Mouse (Mus musculus) layer of hippocampus, adult 2 months (tissue): ENCODE measurements at regions not wholly inside any gene's neighbourhood (a gene's known extent, or its start where the extent isn't known, plus 50 kb on each side); places are given as distances from the start of the nearest gene placed in this dataset.

Source experiments
- DNase-seq, 2 experiments: peaks; one replicate each; pipeline ENCODE4 v3.0.0; 2022; ENCODE audit warnings: low spot score in 2 of 2
- H3K27ac ChIP-seq: fragments of 200-600 bp; 2 replicates; pipeline ENCODE4 v1.8.1; 2022
- H3K4me3 ChIP-seq: fragments of 200-600 bp; 2 replicates; pipeline ENCODE4 v1.8.1; 2022; ENCODE audit warnings: mild to moderate bottlenecking
- CTCF ChIP-seq: fragments of 200-600 bp; conservative IDR thresholded peaks from 2 replicates; pipeline ENCODE4 v1.8.1; 2022; ENCODE audit warnings: antibody characterized with exemption, mild to moderate bottlenecking, moderate library complexity

DNA sequence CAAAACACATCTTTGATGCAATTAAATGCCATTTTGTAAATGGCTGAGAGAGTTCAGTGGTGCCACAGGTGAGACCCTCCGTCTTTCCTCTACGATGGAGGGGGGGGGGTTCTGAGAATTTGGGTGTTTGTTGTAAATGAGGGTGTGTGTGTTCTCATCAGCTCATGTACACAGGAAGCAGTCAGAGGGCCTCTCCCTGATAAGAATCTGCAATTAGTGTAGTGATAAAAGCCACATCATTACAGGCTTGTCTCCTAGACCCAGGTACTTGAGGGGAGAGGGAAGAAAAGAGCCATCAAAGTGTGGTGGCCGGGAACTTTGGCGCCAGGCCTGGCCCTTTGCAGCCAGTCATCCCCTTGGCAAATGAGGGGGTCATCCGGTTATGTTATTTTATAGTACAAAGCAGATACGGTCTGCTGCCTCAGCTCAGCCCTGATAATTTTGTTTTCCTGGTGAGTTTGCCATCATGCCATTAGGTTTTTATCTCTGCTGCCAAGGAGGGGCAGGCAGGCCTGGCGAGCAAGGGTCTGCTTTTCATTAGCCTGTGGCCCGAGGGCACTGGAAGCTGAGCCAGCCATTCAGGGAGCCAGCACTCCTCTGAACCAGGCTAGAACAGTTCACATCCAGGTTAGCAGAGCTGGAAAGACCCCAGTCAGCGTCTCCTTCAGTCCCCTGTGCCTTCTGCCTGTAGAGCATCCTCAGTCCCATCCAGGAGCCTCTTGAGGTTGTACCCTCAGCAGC is 59.7 kb downstream of the H2al1j start:
- H3K4me3 ChIP-seq: no peak overlapping the region
- no peak overlapping the region for H3K27ac ChIP-seq
- no peak for DNase-seq
- TF ChIP-seq CTCF: no peak

DNA sequence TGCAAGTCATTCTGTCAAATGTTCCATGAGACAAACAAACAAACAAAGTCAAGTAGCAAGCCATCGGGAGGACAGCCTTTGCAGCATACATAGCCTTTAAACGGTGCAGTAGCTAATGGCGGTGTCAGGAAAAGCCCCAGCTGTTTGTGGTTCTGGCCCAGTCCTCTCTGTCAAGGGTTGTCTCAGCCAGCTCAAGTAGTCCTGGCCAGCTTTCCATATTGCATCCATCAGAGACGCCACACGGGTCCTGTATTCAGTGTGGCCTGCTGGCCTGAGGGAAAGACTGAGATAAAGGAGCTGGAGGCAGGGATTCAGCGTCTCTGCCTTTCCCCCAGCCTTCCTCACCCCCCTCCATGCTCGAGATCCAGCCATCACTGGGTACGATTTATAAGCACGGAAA is 61.2 kb downstream of the H2al1j start:
- no peak for DNase-seq
- no peak overlapping the region for H3K27ac ChIP-seq
- no peak for TF ChIP-seq CTCF
- H3K4me3 ChIP-seq: no peak overlapping the region

DNA sequence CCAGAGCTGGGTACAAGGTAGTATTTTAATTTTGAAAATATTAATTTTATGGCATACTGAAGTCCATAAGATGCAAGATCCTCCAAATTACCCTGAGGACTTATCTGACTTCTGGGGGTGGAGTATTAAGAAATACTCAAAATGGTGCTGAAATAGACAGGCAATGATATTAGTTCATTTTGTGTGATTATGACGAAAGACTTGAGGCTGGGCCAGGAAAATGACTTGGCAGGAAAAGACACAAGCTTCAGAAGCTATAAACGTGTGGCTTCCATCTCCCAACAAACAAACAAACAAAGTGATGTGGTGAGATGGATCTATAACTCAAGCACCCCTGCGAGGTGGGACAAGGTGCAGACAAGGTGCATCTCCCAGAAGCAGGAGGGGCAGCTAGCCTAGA is 72.8 kb downstream of the H2al1j start:
- Histone ChIP-seq H3K27ac (no peak overlapping the region), H3K4me3 (no peak overlapping the region)
- TF ChIP-seq CTCF: no peak
- DNase-seq: no peak

DNA sequence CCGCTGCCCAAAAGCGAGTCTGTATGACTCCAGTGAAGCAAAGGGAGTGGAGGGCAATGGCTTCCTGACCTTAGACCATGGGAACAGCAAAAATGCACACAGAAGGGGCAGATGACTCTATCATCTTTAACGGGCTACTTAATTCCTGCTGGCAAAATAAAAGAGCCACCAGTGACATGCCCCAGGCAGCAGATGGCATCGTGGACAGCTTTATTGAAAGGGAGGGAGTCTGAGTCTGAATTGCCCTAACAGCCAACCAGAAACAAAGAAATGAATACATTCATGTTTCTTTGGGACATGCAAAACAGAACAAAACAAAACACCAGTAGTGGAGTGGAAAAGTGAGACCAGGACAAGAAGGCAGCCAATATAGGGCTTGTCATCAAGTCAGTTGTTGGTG is 76.7 kb downstream of the H2al1j start:
- Histone ChIP-seq H3K4me3 (no peak overlapping the region), H3K27ac (no peak overlapping the region)
- TF ChIP-seq CTCF: peak; percentile 50
- DNase-seq: no peak

DNA sequence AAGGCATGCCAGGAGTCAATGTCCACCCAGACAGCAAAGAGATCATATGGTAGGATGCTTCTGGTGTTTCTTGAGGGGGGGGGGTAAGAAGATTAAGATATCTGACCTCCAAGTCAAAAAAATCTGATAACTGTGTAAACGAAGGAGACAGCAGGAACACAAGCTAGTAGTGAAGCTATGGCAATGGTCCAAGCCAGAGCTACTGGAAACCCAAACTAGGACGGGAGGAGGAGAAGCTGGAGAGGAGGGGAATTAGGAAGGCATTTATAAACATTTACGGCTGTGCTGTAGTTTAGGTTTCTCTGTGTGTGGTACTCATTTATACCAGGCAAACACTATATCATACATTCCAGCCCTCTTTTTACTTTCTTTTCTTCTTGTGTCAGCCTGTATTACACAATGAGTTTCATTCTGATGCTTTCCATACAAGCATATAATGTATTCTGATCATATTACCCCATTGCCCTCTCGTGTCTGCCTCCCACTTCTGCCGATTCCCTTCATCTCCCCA is 84.7 kb downstream of the H2al1j start:
- no peak for TF ChIP-seq CTCF
- DNase-seq: no peak
- no peak overlapping the region for H3K4me3 ChIP-seq
- no peak overlapping the region for H3K27ac ChIP-seq

DNA sequence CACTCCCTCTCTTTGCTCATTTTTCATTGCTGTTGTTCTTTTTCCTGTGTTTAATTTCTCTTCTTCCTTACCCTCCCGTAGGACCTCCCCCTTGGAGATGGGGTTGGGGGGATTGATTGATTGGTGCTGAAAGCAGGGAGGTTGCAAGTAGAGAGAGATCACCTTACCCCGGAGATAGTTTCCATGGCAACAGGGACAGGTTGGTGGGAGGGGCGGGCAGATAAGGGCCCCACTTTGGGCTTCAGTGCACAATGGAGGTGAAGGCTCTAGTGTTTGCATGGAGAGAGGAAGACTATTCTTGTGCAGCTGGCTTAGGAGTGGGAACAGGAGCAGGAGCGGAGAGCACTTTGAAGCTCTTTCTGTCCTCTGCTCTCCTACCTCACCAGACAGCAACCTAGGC is 88.0 kb downstream of the H2al1j start:
- no peak for TF ChIP-seq CTCF
- DNase-seq: no peak
- no peak overlapping the region for H3K4me3 ChIP-seq
- H3K27ac ChIP-seq: no peak overlapping the region

DNA sequence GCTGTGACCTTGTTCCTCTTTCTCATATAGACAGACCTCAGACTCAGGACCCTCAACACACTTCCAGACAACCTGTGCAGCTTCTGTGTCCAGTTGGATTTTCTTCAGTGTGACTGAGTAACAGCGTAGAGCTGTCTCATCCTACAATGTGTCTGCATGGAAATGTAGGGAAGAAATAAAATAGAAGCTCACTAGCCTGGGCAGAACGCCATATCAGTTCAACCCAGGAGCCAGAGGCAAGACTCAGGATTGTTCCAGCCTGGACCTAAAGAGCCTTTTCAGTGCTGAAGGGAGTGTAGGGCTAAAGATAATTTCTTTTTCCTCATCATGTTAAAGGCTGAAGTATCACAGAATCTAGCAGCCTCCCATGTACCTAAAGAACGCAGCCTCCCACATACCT is 88.9 kb downstream of the H2al1j start:
- no peak for DNase-seq
- no peak overlapping the region for H3K4me3 ChIP-seq
- TF ChIP-seq CTCF: no peak
- H3K27ac ChIP-seq: no peak overlapping the region

DNA sequence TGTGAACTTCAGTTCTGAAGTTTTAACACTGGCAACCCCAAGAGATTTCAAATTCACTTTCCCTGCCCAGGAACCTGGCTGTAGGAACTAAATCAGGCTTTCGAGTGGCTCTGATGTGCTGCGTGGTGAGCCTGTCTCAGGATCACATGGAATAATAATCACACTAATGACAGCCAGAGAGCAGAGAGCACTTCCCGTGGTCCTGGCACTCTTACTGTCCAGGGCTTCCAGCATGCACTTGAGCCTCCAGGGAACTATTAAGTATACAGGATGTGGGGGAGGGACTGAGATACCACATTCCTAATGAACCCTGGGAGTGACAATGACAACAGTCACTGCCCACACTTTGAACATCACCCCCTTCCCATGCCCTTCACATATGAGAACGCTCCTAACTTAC is 90.2 kb downstream of the H2al1j start:
- no peak overlapping the region for H3K4me3 ChIP-seq
- no peak for TF ChIP-seq CTCF
- H3K27ac ChIP-seq: no peak overlapping the region
- DNase-seq: no peak

DNA sequence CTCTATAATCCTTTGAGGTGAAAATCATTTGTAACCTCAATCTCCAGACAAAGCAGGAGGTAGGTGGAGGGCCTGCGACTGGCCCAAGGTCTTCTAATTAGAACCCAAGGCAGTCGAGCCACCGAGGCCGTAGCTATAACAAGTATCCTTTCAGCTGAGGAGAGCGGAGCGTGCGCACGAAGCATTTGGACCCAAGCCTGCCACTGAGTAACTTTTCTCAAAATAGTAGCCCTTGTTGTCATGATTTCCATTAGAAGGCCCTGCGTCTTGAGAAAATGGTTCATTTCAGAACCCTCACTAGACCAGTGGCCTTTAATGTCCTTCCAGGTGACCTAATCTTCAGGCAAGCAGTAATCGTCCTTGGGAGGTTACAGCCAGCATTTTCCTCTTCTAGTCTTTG is 90.6 kb downstream of the H2al1j start:
- no peak overlapping the region for H3K4me3 ChIP-seq
- no peak for DNase-seq
- TF ChIP-seq CTCF: no peak

DNA sequence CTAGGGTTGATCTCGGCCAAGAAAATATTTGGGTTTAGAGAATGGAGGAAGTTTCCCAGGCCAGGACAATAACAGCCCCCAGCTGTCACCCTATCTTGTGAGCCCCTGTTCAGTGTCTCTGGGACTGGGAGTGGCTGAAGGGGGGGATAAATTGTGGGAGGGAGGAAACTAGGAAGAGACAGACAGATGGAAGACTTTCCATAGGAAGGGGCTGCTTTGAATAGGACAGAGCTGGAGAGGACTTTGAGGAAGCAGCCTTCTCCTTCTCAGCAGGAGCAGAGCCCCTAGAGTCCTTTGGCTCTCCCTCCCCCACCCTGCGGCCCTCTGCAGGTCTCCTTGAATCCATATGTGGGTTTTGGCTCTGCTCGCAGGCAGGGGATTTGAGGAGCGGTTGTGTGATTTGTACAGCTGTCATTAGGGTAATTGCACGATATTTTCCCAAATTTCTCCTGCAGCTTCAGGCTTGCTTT is 91.6 kb downstream of the H2al1j start:
- no peak overlapping the region for H3K4me3 ChIP-seq
- no peak for TF ChIP-seq CTCF
- H3K27ac ChIP-seq: no peak overlapping the region
- no peak for DNase-seq

More for the DNA sequence above, 90.6 kb downstream of the H2al1j start:
- H3K27ac ChIP-seq: no peak overlapping the region

DNA sequence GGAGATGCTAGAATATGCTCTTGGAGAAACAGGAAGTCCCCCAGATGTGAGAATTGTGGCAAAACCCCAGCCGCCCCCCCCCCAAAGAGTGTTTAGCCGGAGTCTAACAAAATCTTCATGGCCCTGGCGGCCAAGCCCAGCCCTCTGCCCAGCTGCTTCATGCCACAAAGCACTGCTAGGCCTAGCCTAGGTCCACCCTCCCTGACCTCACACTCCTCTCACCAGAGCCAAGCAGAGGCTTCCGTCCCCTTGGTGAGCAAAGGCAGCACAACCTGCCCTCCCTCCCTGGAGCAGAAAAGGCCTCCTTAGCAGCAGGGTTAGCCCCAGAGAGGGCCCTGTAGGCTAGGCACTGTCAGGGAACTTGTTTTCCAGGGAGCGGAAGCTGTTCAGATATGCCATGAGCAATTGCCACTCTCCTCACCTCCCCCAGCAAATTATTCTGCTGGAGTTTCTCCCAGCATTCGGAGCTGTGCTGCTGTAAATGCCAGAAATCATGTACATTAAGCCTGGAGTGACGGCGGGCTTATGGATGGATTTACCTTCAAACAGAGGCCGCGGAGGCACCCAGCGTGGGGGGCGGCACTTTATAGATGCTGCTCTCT is 104.9 kb downstream of the H2al1j start:
- no peak for TF ChIP-seq CTCF
- no peak overlapping the region for H3K4me3 ChIP-seq
- no peak for DNase-seq
- no peak overlapping the region for H3K27ac ChIP-seq

DNA sequence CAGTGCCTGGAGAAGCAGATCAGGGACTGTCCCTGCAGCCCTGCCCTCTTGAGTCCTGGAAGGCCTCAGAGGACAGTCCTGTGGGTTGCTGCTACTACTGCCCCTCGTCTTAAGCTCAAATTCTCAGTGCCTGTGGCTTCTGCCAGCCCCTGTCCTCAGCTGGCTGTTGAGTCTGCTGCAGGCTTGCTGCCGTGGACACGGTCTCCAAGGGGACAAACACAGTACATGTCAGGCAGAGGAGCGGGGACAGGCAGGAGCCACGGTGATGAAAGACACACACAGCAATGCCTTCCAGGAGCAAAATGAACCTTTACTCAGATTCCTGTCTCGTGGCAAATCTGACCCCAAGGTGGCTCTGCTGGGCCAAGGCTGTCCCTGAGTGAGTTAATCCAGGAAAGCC is 107.7 kb downstream of the H2al1j start:
- TF ChIP-seq CTCF: no peak
- no peak for DNase-seq
- no peak overlapping the region for H3K27ac ChIP-seq

DNA sequence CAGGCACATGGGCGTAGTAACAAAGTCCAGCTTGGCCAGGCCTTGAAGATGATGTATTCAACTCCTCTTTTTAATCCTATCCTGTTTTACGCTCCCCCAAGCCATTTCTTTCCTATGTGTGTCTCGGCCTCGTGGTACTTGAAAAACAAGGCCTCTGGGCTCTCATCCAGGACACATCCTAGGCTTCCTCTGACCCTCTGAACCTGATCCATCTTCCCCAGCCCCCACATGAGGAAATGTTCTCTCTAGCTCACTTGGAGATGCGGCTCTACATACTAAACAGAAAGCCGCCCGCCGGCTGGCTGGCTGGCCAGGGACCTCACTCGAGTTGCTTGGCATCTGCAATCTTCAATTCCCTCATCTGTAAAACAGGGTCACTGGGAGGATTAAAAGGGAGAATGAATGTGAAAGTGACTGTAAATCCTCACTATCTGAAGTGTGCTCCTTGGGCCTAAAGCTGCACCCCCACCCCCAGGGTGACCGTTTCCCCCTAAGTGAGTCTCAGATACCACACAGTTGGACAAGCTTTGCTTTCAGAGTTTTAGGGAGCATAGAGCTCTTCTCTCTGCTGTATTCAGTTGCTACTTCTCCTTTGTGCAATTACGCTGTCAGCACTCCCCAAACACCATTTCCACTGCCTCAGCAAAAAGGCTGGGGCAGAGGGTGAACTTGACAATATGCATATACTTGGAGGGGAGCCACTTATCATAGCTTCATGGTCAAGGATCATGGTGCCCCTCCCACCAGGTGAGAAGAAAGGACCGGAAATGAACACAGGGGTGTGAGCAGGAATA is 109.7 kb downstream of the H2al1j start:
- TF ChIP-seq CTCF: no peak
- Histone ChIP-seq H3K27ac (peak overlapping the region; percentile 53; the same call in 1 of the 2 replicates), H3K4me3 (no peak overlapping the region)
- peak in 1 of 2 experiments; percentile 17 for DNase-seq

More for the DNA sequence above, 107.7 kb downstream of the H2al1j start:
- no peak overlapping the region for H3K4me3 ChIP-seq
